In the genomic region with DNA sequence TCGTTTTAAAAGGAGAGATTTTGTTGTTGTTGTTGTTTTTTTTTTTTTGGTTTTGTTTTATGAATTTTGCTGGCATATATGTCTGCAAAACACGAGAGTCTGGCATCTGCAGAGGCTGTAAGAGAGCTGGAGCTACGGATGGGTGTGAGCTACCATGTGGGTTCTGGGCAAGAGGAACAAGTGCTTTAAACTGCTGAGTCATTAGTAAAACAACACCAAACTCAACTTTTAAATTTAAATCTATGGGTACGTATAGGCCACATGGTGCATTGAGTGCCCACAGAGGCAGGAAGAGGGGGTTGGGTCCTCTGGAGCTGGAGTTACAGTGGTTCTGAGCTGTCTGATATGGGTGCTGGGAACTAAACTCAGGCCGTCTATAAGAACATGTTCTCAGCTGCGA, we compare ENCODE assay signal across 26 mouse cellular contexts. TPM values are rescaled to one million over a fixed set of nuclear protein-coding genes. Genes with fewer than 3 reads are reported as not detected.
DNase-seq lines count a peak whose midpoint lies in the region; ATAC-seq and TF ChIP-seq lines count a peak whose summit lies in the region.
"Had no signal": no experiment of that assay in that cellular context is flagged by ENCODE, and none has a peak within 500 bp of the region (broad histone marks: within the 10 kb centered on the region; RNA-seq: fewer than 3 reads in every experiment).

No protein-coding gene starts in this region.

- TF ChIP-seq CTCF in thymus, adult 2 months (IDR thresholded peaks at IDR 0.05; ENCODE audit: borderline replicate concordance, control insufficient read depth, extremely low read depth, insufficient read depth, low read length, poor library complexity) = no peak

- no peak overlapping the region for H3K4me3 ChIP-seq in thymus, adult 2 months (ENCODE audit: control insufficient read depth, insufficient read depth, low read length)
- no peak overlapping the region for H3K4me3 ChIP-seq in ES-E14 (ENCODE audit: insufficient read depth in 1 of 2, low read depth in 1 of 2, low read length in 2 of 2, poor library complexity in 1 of 2, severe bottlenecking in 1 of 2)
- H3K4me3 ChIP-seq: forebrain, embryonic 10.5 days; forebrain, embryonic 13.5 days; heart, embryonic 12.5 days; heart, embryonic 15.5 days; hindbrain, embryonic 10.5 days; hindbrain, embryonic 13.5 days had no signal

- no peaks in the 10 kb centered on the region for H3K27me3 ChIP-seq in thymus, adult 2 months (ENCODE audit: control insufficient read depth, insufficient read depth, low read length)
- H3K27me3 ChIP-seq: forebrain, embryonic 13.5 days; heart, embryonic 12.5 days; heart, embryonic 15.5 days; hindbrain, embryonic 13.5 days had no signal

- WGBS in thymus, adult 2 months = 88% methylated on average over 6 of the region's 6 CpGs

- no peak for TF ChIP-seq POLR2A in thymus, adult 2 months (IDR thresholded peaks at IDR 0.05; ENCODE audit: control insufficient read depth, extremely low read depth, insufficient read depth, low read length, poor library complexity)

- H3K9ac ChIP-seq in ES-E14 (ENCODE audit: insufficient read depth, low read depth, low read length, poor library complexity, severe bottlenecking) = no peak overlapping the region
- H3K9ac ChIP-seq: forebrain, embryonic 13.5 days; forebrain, postnatal 0 days; heart, embryonic 12.5 days; heart, embryonic 15.5 days; hindbrain, embryonic 13.5 days had no signal

- H3K36me3 ChIP-seq in thymus, adult 2 months (ENCODE audit: control insufficient read depth, insufficient read depth, low read length) = peaks cover 6% of the 10 kb centered on the region; the same call in 1 of the 2 replicates
- no peaks in the 10 kb centered on the region for H3K36me3 ChIP-seq in ES-E14 (ENCODE audit: control insufficient read depth, insufficient read depth, low read length, poor library complexity, severe bottlenecking)

- in situ Hi-C loops in ES-E14 (cut with MboI; ENCODE audit: low sequenced_read_pairs in 2 of 2, unreplicated experiment in 2 of 2) = loop anchor here in 1 of 2 experiments (25.0 kb wide), 1 partner anchor 624 kb away; a partner anchor contains a TSS

- peaks cover 16% of the 10 kb centered on the region for H3K4me1 ChIP-seq in thymus, adult 2 months (replicated peaks; ENCODE audit: control insufficient read depth, insufficient read depth, low read length)
- H3K4me1 ChIP-seq in ES-E14 (ENCODE audit: control insufficient read depth in 2 of 2, insufficient read depth in 2 of 2, low read length in 2 of 2, poor library complexity in 1 of 2) = peaks cover 0 to 8% of the 10 kb centered on the region in 2 experiments; a peak in 1 of 4 replicates

- peak; percentile 1 for DNase-seq in thymus, postnatal 14 days
- no peak for DNase-seq in thymus, adult 2 months
- DNase-seq in 416B (ENCODE audit: low read depth) (peak; percentile 32), ES-E14 (ENCODE audit: low read depth, low spot score) (no peak)
- DNase-seq in testis, postnatal 10 days (ENCODE audit: low spot score) = peak; percentile 25
- DNase-seq in yolk sac, embryonic 10.5 days (ENCODE audit: low spot score) = no peak
- DNase-seq: adrenal gland, postnatal 10 days; adrenal gland, postnatal 36 days; cerebellum, adult 18-20 months; cerebellum, adult 9-10 months; cerebellum, postnatal 14 days; forebrain, postnatal 0 days; heart, postnatal 10 days; heart, postnatal 36 days had no signal

- no peaks in the 10 kb centered on the region for H3K9me3 ChIP-seq in ES-E14 (ENCODE audit: control insufficient read depth, insufficient read depth, low read depth, low read length)
- H3K9me3 ChIP-seq: forebrain, embryonic 10.5 days; forebrain, embryonic 13.5 days; G1E; heart, embryonic 12.5 days; heart, embryonic 15.5 days; hindbrain, embryonic 10.5 days; hindbrain, embryonic 13.5 days had no signal

- H3K27ac ChIP-seq in thymus, adult 2 months (ENCODE audit: control insufficient read depth, insufficient read depth, low read length) = no peak overlapping the region
- H3K27ac ChIP-seq in ES-E14 (ENCODE audit: insufficient read depth, low read depth, low read length, poor library complexity, severe bottlenecking) = no peak overlapping the region
- H3K27ac ChIP-seq: forebrain, embryonic 10.5 days; forebrain, embryonic 13.5 days; heart, embryonic 15.5 days; hindbrain, embryonic 10.5 days; hindbrain, embryonic 13.5 days had no signal

- no peak for ATAC-seq in frontal cortex, adult (ENCODE audit: low TSS enrichment)
- ATAC-seq: activated CD4-positive, CD25-positive, alpha-beta regulatory T cell, adult 4 months; forebrain, embryonic 13.5 days; forebrain, postnatal 0 days; hindbrain, embryonic 16.5 days had no signal

TF ChIP-seq in ES-E14, 5 proteins besides CTCF, POLR2A, EP300 and RAD21:
- TF ChIP-seq MAFK (IDR thresholded peaks at IDR 0.05; ENCODE audit: insufficient read depth, low read depth, low read length) (0 out of 2 replicates have a peak, but pooled peaks have one; percentile 29), HCFC1 (IDR thresholded peaks at IDR 0.05; ENCODE audit: borderline replicate concordance, insufficient read depth, low read length) (no peak)

RNA-seq across cellular contexts. Expression of a gene that starts 3.8 kb away (rescaled TPM):
- polyA plus RNA-seq in thymus, adult 2 months (2012; rRNA removed) = 72.0 and 76.9 TPM in 2 replicates
- total RNA-seq in ES-E14 (2012; rRNA removed) = 71.9 and 81.9 TPM in 2 replicates

RNA-seq across cellular contexts. Expression of a gene that starts 6.9 kb away (rescaled TPM):
- polyA plus RNA-seq in thymus, adult 2 months (2012; rRNA removed) = 25.2 and 36.1 TPM in 2 replicates
- total RNA-seq in ES-E14 (2012; rRNA removed) = 2.7 and 3.4 TPM in 2 replicates

RNA-seq across cellular contexts. Expression of a gene that starts 13.8 kb away (rescaled TPM):
- polyA plus RNA-seq in thymus, adult 2 months (2012; rRNA removed) = 0.20 and 1.5 TPM in 2 replicates
- not detected in 2 replicates for total RNA-seq in ES-E14 (2012; rRNA removed)
- total RNA-seq: adrenal gland, postnatal 36 days; forebrain, postnatal 0 days; gastrocnemius, postnatal 25 days had no signal
- polyA plus RNA-seq: activated CD4-positive, CD25-positive, alpha-beta regulatory T cell, adult 4 months; embryonic facial prominence, embryonic 11.5 days; forebrain, embryonic 10.5 days; forebrain, embryonic 13.5 days; forebrain, postnatal 0 days; G1E; hindbrain, embryonic 10.5 days; hindbrain, embryonic 13.5 days; hindbrain, embryonic 16.5 days had no signal

RNA-seq across cellular contexts. Expression of a gene that starts 46.8 kb away (rescaled TPM):
- polyA plus RNA-seq in thymus, adult 2 months (2012; rRNA removed) = 6.0 and 6.4 TPM in 2 replicates
- 11.2 and 13.5 TPM in 2 replicates for total RNA-seq in ES-E14 (2012; rRNA removed)

Comparison
In these comparisons a context has a peak if more than half of its experiments do, and no peak if none do; other contexts are left out.
1. DNase-seq: peak in thymus, postnatal 14 days (single experiment), 416B (single experiment) and testis, postnatal 10 days (single experiment); none in thymus, adult 2 months (single experiment), ES-E14 (single experiment) and yolk sac, embryonic 10.5 days (single experiment).